Mouse (Mus musculus): ENCODE results near the gene Kif3b.

DNA sequence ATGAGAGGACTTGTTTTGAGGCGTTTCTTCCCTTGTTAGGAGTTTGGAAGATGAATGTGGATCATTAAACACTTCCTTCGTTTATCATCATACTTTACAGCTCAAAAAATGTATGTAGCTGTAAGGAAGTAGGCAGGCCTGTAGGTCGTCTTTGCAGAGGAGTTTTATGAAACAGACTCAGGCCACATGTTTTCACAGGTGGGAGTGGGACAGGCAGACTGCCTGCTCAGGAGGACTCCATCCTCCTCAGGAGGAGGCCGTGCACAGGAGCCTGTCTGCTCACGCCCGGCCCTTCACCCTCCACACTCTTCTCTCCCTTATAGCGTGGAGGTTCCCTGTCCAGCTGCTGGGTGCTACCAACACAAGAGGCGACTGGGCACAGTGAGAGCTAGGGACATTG is 17.9 kb downstream of the Kif3b start:
- TF ChIP-seq CTCF (IDR thresholded peaks at IDR 0.05; ENCODE audit: low read depth) (no peak), EP300 (IDR thresholded peaks at IDR 0.05; ENCODE audit: low read depth) (no peak)
